Mouse (Mus musculus) hindbrain, embryonic 11.5 days (tissue): Measurements from ENCODE around the gene Usp29. TPM values are rescaled to one million over a fixed set of nuclear protein-coding genes. Genes with fewer than 3 reads are reported as not detected.
A peak's percentile ranks its signal among the peaks of the same experiment; 100 is the strongest.
"Not testable (repeated sequence)": the region's sequence is repeated elsewhere in the genome, so short reads cannot be mapped to it uniquely, and the experiment has no call there.

ENCODE experiments used
- ATAC-seq: fragments of 200-750 bp; cut with Nextera tagmentation; 2 replicates; pipeline ENCODE4 v1.8.0; 2017; ENCODE audit warnings: mild to moderate bottlenecking, moderate TSS enrichment, moderate library complexity; ENCODE audit not compliant: low FRiP score
- DNase-seq: peaks from one replicate; pipeline ENCODE4 v3.0.0-alpha.2; 2015; ENCODE audit warnings: low spot score
- H3K27ac ChIP-seq: fragments of 300-500 bp; sonication (generic); 2 replicates; pipeline ENCODE4 v1.5.1; 2014; ENCODE audit warnings: mild to moderate bottlenecking, low read depth, low read length
- H3K27me3 ChIP-seq: fragments of 300-500 bp; sonication (generic); 2 replicates; pipeline ENCODE4 v1.6.1; 2014; ENCODE audit warnings: mild to moderate bottlenecking, low read length, moderate library complexity, mixed read lengths; ENCODE audit not compliant: control insufficient read depth, insufficient read depth
- H3K36me3 ChIP-seq: fragments of 300-500 bp; sonication (generic); 2 replicates; pipeline ENCODE4 v1.6.1; 2014; ENCODE audit warnings: mild to moderate bottlenecking, low read length, moderate library complexity, mixed read lengths; ENCODE audit not compliant: control insufficient read depth, insufficient read depth
- H3K4me1 ChIP-seq: fragments of 300-500 bp; sonication (generic); replicated peaks from 2 replicates; pipeline ENCODE4 v1.6.1; 2014; ENCODE audit warnings: low read length, mixed read lengths; ENCODE audit not compliant: control insufficient read depth, insufficient read depth
- H3K4me2 ChIP-seq: fragments of 300-500 bp; sonication (generic); replicated peaks from 2 replicates; pipeline ENCODE4 v1.6.1; 2014; ENCODE audit warnings: mild to moderate bottlenecking, low read depth, low read length
- H3K4me3 ChIP-seq: fragments of 300-500 bp; sonication (generic); 2 replicates; pipeline ENCODE4 v1.5.1; 2014; ENCODE audit warnings: low read depth, low read length
- H3K9ac ChIP-seq: fragments of 300-500 bp; sonication (generic); 2 replicates; pipeline ENCODE4 v1.6.1; 2014; ENCODE audit warnings: low read depth, low read length
- H3K9me3 ChIP-seq: fragments of 300-500 bp; sonication (generic); 2 replicates; pipeline ENCODE4 v1.6.1; 2016; ENCODE audit warnings: low read length; ENCODE audit not compliant: control insufficient read depth
- WGBS: fragments of 180-500 bp; shearing (Covaris S2); extraction: QIAGEN DNeasy Blood & Tissue Kit; methylation state at CpG from one replicate; pipeline ENCODE4 v1.1.7; 2014; 5-methylcytosine and 5-hydroxymethylcytosine counted together
- polyA plus RNA-seq: library from polyadenylated mRNA; unstranded; fragments of >200 nt; fragmentation: Nextera tagmentation; extraction: Ambion mirVana; gene quantifications from 2 replicates; pipeline ENCODE4 v1.2.1, GENCODE M21; 2014

Usp29 gene
- polyA plus RNA-seq, 1 experiment from 2014 or later = 15.1 TPM

DNA sequence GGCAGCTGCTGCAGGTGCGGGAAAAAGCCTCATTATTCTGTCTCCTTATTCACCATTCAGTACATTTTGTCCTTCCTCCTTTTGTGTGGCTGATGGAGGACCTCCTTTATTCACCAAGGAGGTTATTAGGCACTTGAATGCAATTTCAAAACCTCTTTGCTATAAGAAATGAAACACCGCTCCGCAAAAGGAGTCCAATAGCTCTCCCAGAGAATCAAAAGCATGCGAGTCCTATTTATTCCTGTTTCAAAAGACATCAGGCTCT lies 196.3 kb downstream of the Usp29 start:
- H3K4me2 ChIP-seq = no peak overlapping the region
- DNase-seq = no peak
- H3K27me3 ChIP-seq = no peaks in the 10 kb centered on the region
- 58% methylated on average over 4 of the region's 4 CpGs for WGBS
- H3K4me1 ChIP-seq = no peaks in the 10 kb centered on the region
- no peak overlapping the region for H3K27ac ChIP-seq
- H3K4me3 ChIP-seq = no peak overlapping the region
- H3K36me3 ChIP-seq = no peaks in the 10 kb centered on the region
- no peaks in the 10 kb centered on the region for H3K9me3 ChIP-seq
- no peak overlapping the region for H3K9ac ChIP-seq
- no peak for ATAC-seq

DNA sequence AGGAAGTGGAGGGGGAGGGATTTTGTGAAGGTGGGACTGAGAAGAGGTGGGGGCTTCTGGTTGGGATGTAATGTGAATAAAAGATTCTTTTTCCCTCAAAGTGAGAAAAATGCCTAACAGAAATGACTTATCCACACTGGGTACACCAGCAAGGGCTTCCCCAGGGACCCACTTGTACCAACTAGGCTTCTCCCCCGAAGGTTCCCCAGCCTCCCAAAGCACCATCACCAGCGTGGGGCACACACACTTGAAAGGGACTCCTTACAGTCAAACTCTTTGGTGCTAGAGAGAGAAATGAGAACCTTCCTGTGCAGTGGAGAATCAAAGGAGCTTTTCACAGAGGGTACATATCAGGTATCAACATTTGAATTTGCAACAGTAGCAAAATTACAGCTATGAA lies 198.9 kb downstream of the Usp29 start:
- H3K4me1 ChIP-seq = no peaks in the 10 kb centered on the region
- no peaks in the 10 kb centered on the region for H3K36me3 ChIP-seq
- H3K4me3 ChIP-seq = no peak overlapping the region
- H3K27ac ChIP-seq = no peak overlapping the region
- DNase-seq (no peak), ATAC-seq (no peak)
- H3K9me3 ChIP-seq = no peaks in the 10 kb centered on the region
- no peak overlapping the region for H3K9ac ChIP-seq
- no peaks in the 10 kb centered on the region for H3K27me3 ChIP-seq
- WGBS = 58% methylated on average over 2 of the region's 2 CpGs
- H3K4me2 ChIP-seq = no peak overlapping the region

DNA sequence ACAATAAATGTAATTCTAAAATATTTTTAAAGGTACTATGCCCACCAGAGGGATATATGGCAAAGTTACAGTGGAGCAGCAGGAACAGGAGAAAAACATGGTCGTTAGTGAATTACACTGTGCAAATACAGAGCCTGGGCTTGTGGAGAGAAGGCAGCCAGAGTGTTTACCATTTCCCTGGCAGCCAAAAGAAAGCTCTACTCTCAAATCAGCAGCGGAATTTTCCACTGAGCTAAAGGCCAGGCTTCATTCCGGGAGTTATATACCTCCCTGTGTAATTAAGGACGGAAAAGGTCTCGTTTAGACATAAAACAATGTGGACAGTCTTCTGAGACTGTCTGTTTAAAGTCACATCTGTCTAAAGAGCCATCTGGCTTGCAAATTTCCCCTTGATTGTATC lies 204.4 kb downstream of the Usp29 start:
- no peak overlapping the region for H3K9ac ChIP-seq
- WGBS = 78% methylated on average over 5 of the region's 5 CpGs

DNA sequence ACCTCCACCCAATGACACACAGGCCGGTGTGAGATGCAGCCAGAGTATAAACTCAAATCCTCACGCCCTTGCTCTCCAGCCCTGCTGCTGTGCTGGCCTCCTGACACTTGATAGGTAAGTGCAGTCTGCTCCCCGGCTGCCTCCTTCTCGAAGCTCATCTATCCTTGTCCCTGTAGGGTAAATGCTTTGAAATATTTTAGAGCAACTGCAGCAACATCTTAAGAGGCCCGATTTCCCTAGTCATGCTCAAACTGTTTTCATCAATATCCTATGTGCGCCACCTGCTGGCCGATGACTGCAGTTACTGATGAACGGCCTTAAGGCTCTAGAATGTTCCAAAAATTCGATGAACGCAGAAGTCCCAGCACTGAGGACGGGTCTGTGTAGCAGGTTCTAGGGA lies 206.7 kb downstream of the Usp29 start:
- H3K27me3 ChIP-seq = no peaks in the 10 kb centered on the region
- H3K27ac ChIP-seq = no peak overlapping the region
- DNase-seq (peak; percentile 88), ATAC-seq (peak; percentile 55)
- no peaks in the 10 kb centered on the region for H3K9me3 ChIP-seq
- H3K4me2 ChIP-seq = no peak overlapping the region
- H3K4me3 ChIP-seq = no peak overlapping the region
- 48% methylated on average over 11 of the region's 11 CpGs for WGBS
- H3K9ac ChIP-seq = no peak overlapping the region
- no peaks in the 10 kb centered on the region for H3K36me3 ChIP-seq
- H3K4me1 ChIP-seq = no peaks in the 10 kb centered on the region

More for the DNA sequence above, 204.4 kb downstream of the Usp29 start:
- Histone ChIP-seq H3K9me3 (no peaks in the 10 kb centered on the region), H3K36me3 (no peaks in the 10 kb centered on the region), H3K27me3 (no peaks in the 10 kb centered on the region), H3K4me2 (no peak overlapping the region), H3K27ac (no peak overlapping the region), H3K4me3 (no peak overlapping the region), H3K4me1 (no peaks in the 10 kb centered on the region)
- DNase-seq (no peak), ATAC-seq (no peak)

DNA sequence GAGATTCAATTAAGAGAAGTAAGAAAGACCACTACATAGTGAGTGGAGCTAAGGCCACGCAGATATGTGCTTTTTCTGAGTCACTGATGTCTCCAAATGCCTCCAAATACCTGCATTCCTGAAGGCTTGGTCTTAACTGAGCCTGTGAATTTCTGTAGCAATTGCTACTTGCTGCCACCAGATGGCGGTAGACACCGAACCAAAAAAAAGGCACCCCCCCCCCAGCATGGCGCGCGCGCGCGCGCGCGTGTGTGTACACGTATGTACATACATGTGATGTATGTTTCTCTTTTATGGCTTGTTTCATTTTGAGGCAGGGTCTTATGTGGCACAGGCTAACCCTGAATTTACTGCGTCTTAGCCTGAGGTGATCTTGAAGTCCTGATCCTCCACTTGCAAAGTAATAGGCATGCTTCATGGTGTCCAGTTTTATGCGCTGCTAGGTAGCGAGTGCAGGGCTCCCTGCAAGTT lies 210.4 kb downstream of the Usp29 start:
- 25% methylated on average over 16 of the region's 16 CpGs for WGBS
- peak; percentile 69 for DNase-seq
- H3K9ac ChIP-seq = no peak overlapping the region
- no peaks in the 10 kb centered on the region for H3K9me3 ChIP-seq
- 0 out of 2 replicates have a peak overlapping the region, but pooled peaks have one; percentile 3 for H3K4me3 ChIP-seq
- peak; percentile 71 for ATAC-seq
- H3K4me1 ChIP-seq = no peaks in the 10 kb centered on the region
- no peak overlapping the region; the same call in 1 of the 2 replicates for H3K4me2 ChIP-seq
- no peak overlapping the region for H3K27ac ChIP-seq
- H3K27me3 ChIP-seq = no peaks in the 10 kb centered on the region
- no peaks in the 10 kb centered on the region for H3K36me3 ChIP-seq

DNA sequence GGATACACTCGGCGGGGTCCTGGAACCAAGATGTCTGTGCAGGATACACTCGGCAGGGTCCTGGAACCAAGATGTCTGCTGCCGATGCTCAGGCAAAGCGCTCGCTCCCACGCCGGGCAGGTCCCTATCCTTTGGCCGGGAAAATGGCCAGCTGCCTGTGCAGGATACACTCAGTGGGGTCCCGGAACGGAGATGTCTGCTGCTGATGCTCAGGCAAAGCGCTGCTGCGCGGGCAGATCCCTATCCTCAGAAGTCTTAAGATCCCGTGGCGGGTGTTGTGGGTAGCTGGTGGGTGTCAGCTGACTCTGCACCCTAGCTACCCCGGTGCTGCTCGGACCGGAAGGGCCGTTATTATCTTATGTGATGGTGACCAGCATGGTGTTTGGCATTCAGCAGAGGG lies 217.7 kb downstream of the Usp29 start:
- H3K9ac ChIP-seq, DNase-seq, H3K36me3 ChIP-seq, H3K27ac ChIP-seq, H3K4me3 ChIP-seq, H3K9me3 ChIP-seq, H3K27me3 ChIP-seq, ATAC-seq, H3K4me1 ChIP-seq, H3K4me2 ChIP-seq: not testable (repeated sequence)
- 92% methylated on average over 18 of the region's 20 CpGs for WGBS

DNA sequence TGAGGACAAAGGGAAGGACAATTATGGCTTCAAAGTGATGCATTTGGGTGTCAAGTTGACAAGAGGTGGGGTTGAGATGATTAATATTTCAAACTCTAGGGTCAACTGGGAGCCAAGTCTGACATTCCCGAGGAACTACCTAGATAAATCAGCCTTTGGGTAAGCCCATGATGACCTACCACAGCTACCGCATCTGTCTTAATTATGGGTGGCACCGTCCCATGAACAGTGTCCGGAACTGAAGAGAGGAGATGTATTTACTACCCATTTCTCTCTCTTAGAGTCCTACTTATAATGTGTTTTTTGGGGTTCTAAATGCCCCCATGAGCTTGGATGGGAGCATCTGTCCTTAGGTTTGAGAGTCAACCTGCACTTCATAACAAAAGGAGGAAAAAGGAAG lies 226.2 kb downstream of the Usp29 start:
- DNase-seq = no peak
- no peak for ATAC-seq
- Histone ChIP-seq H3K9me3 (no peaks in the 10 kb centered on the region), H3K27me3 (no peaks in the 10 kb centered on the region), H3K9ac (no peak overlapping the region), H3K4me1 (no peaks in the 10 kb centered on the region), H3K27ac (no peak overlapping the region), H3K4me3 (no peak overlapping the region), H3K36me3 (no peaks in the 10 kb centered on the region), H3K4me2 (no peak overlapping the region)
- 87% methylated on average over 4 of the region's 4 CpGs for WGBS

DNA sequence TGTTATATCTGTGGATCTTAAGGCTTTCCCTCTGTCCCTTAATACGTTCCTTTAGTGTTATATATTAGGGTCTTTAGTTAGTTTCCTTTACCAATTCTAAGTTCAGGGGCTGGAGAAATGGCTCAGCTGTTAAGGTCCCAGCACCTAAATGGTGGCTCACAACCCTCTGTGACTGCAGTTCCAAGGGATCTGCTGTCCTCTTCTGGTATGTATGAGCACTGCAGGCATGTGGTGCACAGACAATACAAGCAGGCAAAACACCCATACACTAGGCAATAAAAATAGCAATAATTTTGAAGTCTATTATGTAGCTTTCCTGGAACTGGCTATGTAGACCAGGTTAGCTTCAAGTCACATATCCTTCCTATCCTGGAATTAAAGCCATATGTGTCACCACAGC lies 228.2 kb downstream of the Usp29 start:
- Histone ChIP-seq H3K27ac (no peak overlapping the region), H3K4me3 (no peak overlapping the region), H3K27me3 (no peaks in the 10 kb centered on the region), H3K4me2 (no peak overlapping the region), H3K9me3 (no peaks in the 10 kb centered on the region), H3K9ac (no peak overlapping the region), H3K36me3 (no peaks in the 10 kb centered on the region), H3K4me1 (no peaks in the 10 kb centered on the region)
- ATAC-seq (no peak), DNase-seq (no peak)
- WGBS = 100% methylated on average over 1 of the region's 1 CpGs

DNA sequence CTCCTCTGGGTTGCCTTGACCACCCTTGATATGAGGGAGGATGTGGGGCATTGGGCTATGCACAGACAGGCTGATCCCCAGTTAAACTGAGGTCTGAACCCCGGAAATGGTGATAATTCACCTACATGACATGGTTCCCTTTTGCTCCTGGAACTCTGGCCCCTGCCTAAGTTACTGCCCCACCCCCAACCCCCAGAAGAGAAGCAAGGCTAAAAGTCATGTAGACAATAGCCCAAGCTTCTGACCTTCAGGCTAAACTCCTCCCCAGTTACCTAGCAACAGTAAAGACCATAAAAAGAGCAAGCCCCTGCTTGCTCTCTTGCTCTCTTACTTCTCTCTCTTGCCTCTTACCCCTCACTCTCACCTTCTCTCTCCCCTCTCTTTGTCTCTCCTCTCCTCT lies 243.2 kb downstream of the Usp29 start:
- Histone ChIP-seq H3K4me2 (no peak overlapping the region), H3K27me3 (no peaks in the 10 kb centered on the region), H3K9ac (no peak overlapping the region), H3K9me3 (no peaks in the 10 kb centered on the region), H3K4me1 (no peaks in the 10 kb centered on the region), H3K27ac (no peak overlapping the region), H3K4me3 (no peak overlapping the region), H3K36me3 (no peaks in the 10 kb centered on the region)
- WGBS = 88% methylated on average over 1 of the region's 1 CpGs
- no peak for DNase-seq
- no peak for ATAC-seq
